Mouse (Mus musculus) hindbrain, embryonic 12.5 days (tissue): ENCODE data around the gene Apoa4. TPM values are rescaled to one million over a fixed set of nuclear protein-coding genes. Genes with fewer than 3 reads are reported as not detected.
A peak's percentile ranks its signal among the peaks of the same experiment; 100 is the strongest.

Experiments used
- ATAC-seq: fragments of 200-750 bp; cut with Nextera tagmentation; 2 replicates; pipeline ENCODE4 v1.8.0; 2017; ENCODE audit warnings: moderate TSS enrichment; ENCODE audit not compliant: low FRiP score
- H3K27ac ChIP-seq: fragments of 300-500 bp; sonication (generic); 2 replicates; pipeline ENCODE4 v1.5.1; 2016; ENCODE audit warnings: mild to moderate bottlenecking
- H3K27me3 ChIP-seq: fragments of 300-500 bp; sonication (generic); 2 replicates; pipeline ENCODE4 v1.6.1; 2016; ENCODE audit warnings: mild to moderate bottlenecking
- H3K36me3 ChIP-seq: fragments of 300-500 bp; sonication (generic); 2 replicates; pipeline ENCODE4 v1.6.1; 2016; ENCODE audit warnings: mild to moderate bottlenecking
- H3K4me1 ChIP-seq: fragments of 300-500 bp; sonication (generic); 2 replicates; pipeline ENCODE4 v1.6.1; 2016
- H3K4me2 ChIP-seq: fragments of 300-500 bp; sonication (generic); replicated peaks from 2 replicates; pipeline ENCODE4 v1.6.1; 2016; ENCODE audit warnings: mild to moderate bottlenecking
- H3K4me3 ChIP-seq: fragments of 300-500 bp; sonication (generic); 2 replicates; pipeline ENCODE4 v1.5.1; 2016; ENCODE audit warnings: mild to moderate bottlenecking
- H3K9ac ChIP-seq: fragments of 300-500 bp; sonication (generic); 2 replicates; pipeline ENCODE4 v1.6.1; 2016; ENCODE audit warnings: mild to moderate bottlenecking, moderate library complexity
- H3K9me3 ChIP-seq: fragments of 300-500 bp; sonication (generic); replicated peaks from 2 replicates; pipeline ENCODE4 v1.6.1; 2016; ENCODE audit warnings: mild to moderate bottlenecking
- WGBS: fragments of 180-500 bp; shearing (Covaris S2); methylation state at CpG from one replicate; pipeline ENCODE4 v1.1.7; 2016; 5-methylcytosine and 5-hydroxymethylcytosine counted together
- polyA plus RNA-seq: library from polyadenylated mRNA; unstranded; fragments of >200 nt; fragmentation: Nextera tagmentation; extraction: Ambion mirVana; gene quantifications from 2 replicates; pipeline ENCODE4 v1.2.1, GENCODE M21; 2016

Apoa4 gene
- polyA plus RNA-seq, 1 experiment from 2014 or later: not detected

GRCm38 (mm10) chr9:46257546-46257945 lies 17.1 kb downstream of the Apoa4 start:
- Histone ChIP-seq H3K4me3 (no peak overlapping the region), H3K36me3 (no peaks in the 10 kb centered on the region), H3K9ac (no peak overlapping the region), H3K4me2 (no peak overlapping the region), H3K9me3 (no peaks in the 10 kb centered on the region), H3K27me3 (peaks cover 3% of the 10 kb centered on the region; the same call in 1 of the 2 replicates), H3K27ac (no peak overlapping the region), H3K4me1 (no peaks in the 10 kb centered on the region)
- ATAC-seq: no peak
- WGBS: 83% methylated on average over 3 of the region's 3 CpGs

GRCm38 (mm10) chr9:46259111-46259510 lies 18.6 kb downstream of the Apoa4 start:
- 88% methylated on average over 6 of the region's 6 CpGs for WGBS
- H3K27ac ChIP-seq: no peak overlapping the region
- H3K4me3 ChIP-seq: no peak overlapping the region
- H3K9ac ChIP-seq: no peak overlapping the region
- H3K4me2 ChIP-seq: no peak overlapping the region
- no peaks in the 10 kb centered on the region for H3K27me3 ChIP-seq
- ATAC-seq: no peak
- H3K36me3 ChIP-seq: no peaks in the 10 kb centered on the region
- no peaks in the 10 kb centered on the region for H3K4me1 ChIP-seq
- H3K9me3 ChIP-seq: no peaks in the 10 kb centered on the region

- ATAC-seq: no peak
- Histone ChIP-seq H3K27ac (no peak overlapping the region), H3K4me2 (no peak overlapping the region), H3K9ac (no peak overlapping the region), H3K36me3 (no peaks in the 10 kb centered on the region), H3K4me3 (no peak overlapping the region), H3K27me3 (no peaks in the 10 kb centered on the region), H3K9me3 (no peaks in the 10 kb centered on the region), H3K4me1 (no peaks in the 10 kb centered on the region)
- WGBS: 88% methylated on average over 7 of the region's 7 CpGs
Observed at GRCm38 (mm10) chr9:46261131-46261530, 20.6 kb downstream of the Apoa4 start.

- peaks cover 4% of the 10 kb centered on the region for H3K4me1 ChIP-seq
- no peak within 1 kb of the TSS for H3K4me2 ChIP-seq
- H3K27ac ChIP-seq: no peak within 1 kb of the TSS
- H3K9me3 ChIP-seq: no peaks in the 10 kb centered on the region
- H3K36me3 ChIP-seq: no peaks in the 10 kb centered on the region
- H3K27me3 ChIP-seq: peaks cover 25% of the 10 kb centered on the region
- no peak within 1 kb of the TSS for H3K9ac ChIP-seq
- no peak within 1 kb of the TSS for H3K4me3 ChIP-seq
- no peak for ATAC-seq
- 60% methylated on average over 7 of the region's 7 CpGs for WGBS
Observed at GRCm38 (mm10) chr9:46268343-46268873, 27.9 kb downstream of the Apoa4 start, which contains the start of gene Apoa5. TSS of gene Apoa5 (plus strand) at chr9:46268633.

- Histone ChIP-seq H3K36me3 (no peaks in the 10 kb centered on the region), H3K9me3 (no peaks in the 10 kb centered on the region), H3K4me2 (no peak overlapping the region), H3K4me1 (peaks cover 11% of the 10 kb centered on the region), H3K27me3 (peaks cover 25% of the 10 kb centered on the region), H3K4me3 (no peak overlapping the region), H3K9ac (no peak overlapping the region), H3K27ac (no peak overlapping the region)
- ATAC-seq: no peak
- 80% methylated on average over 5 of the region's 5 CpGs for WGBS
Observed at GRCm38 (mm10) chr9:46269125-46269524, 28.6 kb downstream of the Apoa4 start.

- no peak for ATAC-seq
- no peaks in the 10 kb centered on the region for H3K9me3 ChIP-seq
- H3K27ac ChIP-seq: no peak overlapping the region
- peaks cover 15% of the 10 kb centered on the region for H3K4me1 ChIP-seq
- H3K4me3 ChIP-seq: no peak overlapping the region
- H3K36me3 ChIP-seq: peaks cover 9% of the 10 kb centered on the region
- H3K27me3 ChIP-seq: peaks cover 25% of the 10 kb centered on the region
- 94% methylated on average over 4 of the region's 4 CpGs for WGBS
- H3K4me2 ChIP-seq: no peak overlapping the region
- H3K9ac ChIP-seq: no peak overlapping the region
Observed at GRCm38 (mm10) chr9:46270782-46271181, 30.3 kb downstream of the Apoa4 start.

- Histone ChIP-seq H3K9me3 (no peaks in the 10 kb centered on the region), H3K27ac (no peak overlapping the region), H3K9ac (no peak overlapping the region), H3K4me3 (no peak overlapping the region), H3K36me3 (peaks cover 22% of the 10 kb centered on the region), H3K4me2 (peak overlapping the region; percentile 99; the same call in 1 of the 2 replicates), H3K4me1 (peaks cover 15% of the 10 kb centered on the region), H3K27me3 (peaks cover 25% of the 10 kb centered on the region)
- 90% methylated on average over 9 of the region's 9 CpGs for WGBS
- ATAC-seq: no peak
Observed at GRCm38 (mm10) chr9:46272070-46272469, 31.6 kb downstream of the Apoa4 start.

GRCm38 (mm10) chr9:46272677-46273454 lies 32.4 kb downstream of the Apoa4 start, which contains the start of gene Zpr1:
TSS of gene Zpr1 (plus strand) at chr9:46273064.
- peaks cover 29% of the 10 kb centered on the region for H3K36me3 ChIP-seq
- H3K27me3 ChIP-seq: peaks cover 25% of the 10 kb centered on the region
- peak within 1 kb of the TSS; percentile 99 for H3K4me2 ChIP-seq
- H3K4me3 ChIP-seq: peak within 1 kb of the TSS; percentile 91
- WGBS: 5% methylated on average over 45 of the region's 45 CpGs
- peak within 1 kb of the TSS; percentile 5 for H3K27ac ChIP-seq
- H3K9ac ChIP-seq: peak within 1 kb of the TSS; percentile 78
- no peaks in the 10 kb centered on the region for H3K9me3 ChIP-seq
- H3K4me1 ChIP-seq: peaks cover 15% of the 10 kb centered on the region
- peak; percentile 93 for ATAC-seq

GRCm38 (mm10) chr9:46274494-46274893 lies 34.0 kb downstream of the Apoa4 start:
- Histone ChIP-seq H3K27me3 (peaks cover 20% of the 10 kb centered on the region), H3K9ac (no peak overlapping the region), H3K27ac (no peak overlapping the region), H3K4me1 (peaks cover 15% of the 10 kb centered on the region), H3K4me2 (no peak overlapping the region), H3K9me3 (no peaks in the 10 kb centered on the region), H3K36me3 (peaks cover 42% of the 10 kb centered on the region), H3K4me3 (no peak overlapping the region)
- no peak for ATAC-seq
- 93% methylated on average over 9 of the region's 9 CpGs for WGBS

- Histone ChIP-seq H3K9ac (peak within 1 kb of the TSS; percentile 88), H3K9me3 (no peaks in the 10 kb centered on the region), H3K36me3 (peaks cover 52% of the 10 kb centered on the region), H3K4me2 (peak within 1 kb of the TSS; percentile 67), H3K4me3 (peak within 1 kb of the TSS; percentile 80), H3K27ac (peak within 1 kb of the TSS; percentile 83), H3K4me1 (peaks cover 9% of the 10 kb centered on the region), H3K27me3 (no peaks in the 10 kb centered on the region)
- under 1% methylated on average over 55 of the region's 55 CpGs for WGBS
- ATAC-seq: peak; percentile 89
Observed at GRCm38 (mm10) chr9:46282631-46283436, 42.3 kb downstream of the Apoa4 start, which contains the start of gene Bud13. TSS of gene Bud13 (plus strand) at chr9:46283008.
